Mouse (Mus musculus) liver, embryonic 11.5 days (tissue): ENCODE data around the gene Gm21992. TPM values are rescaled to one million over a fixed set of nuclear protein-coding genes. Genes with fewer than 3 reads are reported as not detected.
"Not testable (repeated sequence)": the region's sequence is repeated elsewhere in the genome, so short reads cannot be mapped to it uniquely, and the experiment has no call there.

Experiments
- ATAC-seq: fragments of 200-750 bp; cut with Nextera tagmentation; replicated peaks from 2 replicates; pipeline ENCODE4 v1.8.0; 2017; ENCODE audit warnings: moderate number of reproducible peaks, mild to moderate bottlenecking, moderate TSS enrichment, moderate library complexity; ENCODE audit not compliant: low FRiP score
- DNase-seq: peaks from one replicate; pipeline ENCODE4 v3.0.0-alpha.2; 2017; ENCODE audit warnings: low spot score
- H3K27ac ChIP-seq: fragments of 300-500 bp; sonication (generic); 2 replicates; pipeline ENCODE4 v1.5.1; 2014; ENCODE audit warnings: mild to moderate bottlenecking, low read depth, low read length, control low read depth
- H3K27me3 ChIP-seq: fragments of 300-500 bp; sonication (generic); replicated peaks from 2 replicates; pipeline ENCODE4 v1.6.1; 2014; ENCODE audit warnings: low read length, mixed read lengths; ENCODE audit not compliant: control insufficient read depth, insufficient read depth
- H3K36me3 ChIP-seq: fragments of 300-500 bp; sonication (generic); 2 replicates; pipeline ENCODE4 v1.6.1; 2014; ENCODE audit warnings: mild to moderate bottlenecking, low read length, moderate library complexity, mixed read lengths; ENCODE audit not compliant: control insufficient read depth, insufficient read depth
- H3K4me1 ChIP-seq: fragments of 300-500 bp; sonication (generic); replicated peaks from 2 replicates; pipeline ENCODE4 v1.6.1; 2014; ENCODE audit warnings: low read length, mixed read lengths; ENCODE audit not compliant: control insufficient read depth, insufficient read depth
- H3K4me2 ChIP-seq: fragments of 300-500 bp; sonication (generic); 2 replicates; pipeline ENCODE4 v1.6.1; 2014; ENCODE audit warnings: mild to moderate bottlenecking, control low read depth, moderate library complexity
- H3K4me3 ChIP-seq: fragments of 300-500 bp; sonication (generic); 2 replicates; pipeline ENCODE4 v1.5.1; 2014; ENCODE audit warnings: low read depth, low read length, control low read depth
- H3K9ac ChIP-seq: fragments of 300-500 bp; sonication (generic); 2 replicates; pipeline ENCODE4 v1.6.1; 2014; ENCODE audit warnings: low read depth, low read length, control low read depth
- H3K9me3 ChIP-seq: fragments of 300-500 bp; sonication (generic); 2 replicates; pipeline ENCODE4 v1.6.1; 2016; ENCODE audit warnings: low read length, inconsistent platforms, mixed read lengths; ENCODE audit not compliant: control insufficient read depth
- WGBS: fragments of 180-500 bp; shearing (Covaris S2); extraction: QIAGEN DNeasy Blood & Tissue Kit; methylation state at CpG from one replicate; pipeline ENCODE4 v1.1.7; 2014; 5-methylcytosine and 5-hydroxymethylcytosine counted together
- polyA plus RNA-seq: library from polyadenylated mRNA; unstranded; fragments of >200 nt; fragmentation: Nextera tagmentation; extraction: Ambion mirVana; gene quantifications from 2 replicates; pipeline ENCODE4 v1.2.1, GENCODE M21; 2014

The Gm21992 gene
- polyA plus RNA-seq, 1 experiment from 2014 or later, result 30.1 TPM

DNA sequence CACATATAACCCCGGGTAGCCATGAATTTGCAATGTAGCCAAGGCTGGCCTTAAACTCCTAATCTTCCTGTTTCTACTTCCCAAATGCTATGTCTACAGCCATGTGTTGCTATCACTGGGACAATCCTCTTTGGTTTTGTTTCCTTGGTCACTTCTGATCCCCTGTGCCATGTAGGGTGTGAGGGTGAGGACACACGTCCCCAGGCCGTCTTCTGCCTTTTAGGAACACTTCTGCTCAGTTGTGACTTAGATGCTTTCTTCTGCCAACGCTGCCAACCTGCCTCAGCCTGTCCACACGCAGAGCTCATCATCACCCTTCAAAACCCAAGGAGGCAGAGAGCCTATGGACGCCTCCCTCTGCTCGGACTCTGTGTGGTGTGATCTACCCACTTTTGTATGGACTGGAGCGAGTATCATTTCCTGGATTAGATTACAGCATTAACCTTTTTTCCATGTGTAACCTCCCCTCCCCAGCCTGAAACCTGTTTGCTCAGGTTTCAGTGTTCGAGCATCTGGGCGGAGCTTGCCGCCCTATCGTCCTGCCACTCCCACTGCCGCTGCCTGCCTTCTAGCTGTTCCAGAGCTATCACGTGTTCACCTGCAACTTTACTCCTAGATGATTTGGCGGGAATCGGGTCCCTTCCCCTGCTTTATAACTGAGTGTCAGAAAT, 17.2 kb upstream of the Gm21992 start:
- peaks cover 7% of the 10 kb centered on the region for H3K36me3 ChIP-seq
- 67% methylated on average over 16 of the region's 16 CpGs for WGBS
- H3K27ac ChIP-seq, result no peak overlapping the region
- no peak overlapping the region for H3K9ac ChIP-seq
- H3K4me2 ChIP-seq, result no peak overlapping the region
- no peaks in the 10 kb centered on the region for H3K27me3 ChIP-seq
- no peak overlapping the region for H3K4me3 ChIP-seq
- DNase-seq (no peak), ATAC-seq (no peak)
- H3K9me3 ChIP-seq, result no peaks in the 10 kb centered on the region
- no peaks in the 10 kb centered on the region for H3K4me1 ChIP-seq

DNA sequence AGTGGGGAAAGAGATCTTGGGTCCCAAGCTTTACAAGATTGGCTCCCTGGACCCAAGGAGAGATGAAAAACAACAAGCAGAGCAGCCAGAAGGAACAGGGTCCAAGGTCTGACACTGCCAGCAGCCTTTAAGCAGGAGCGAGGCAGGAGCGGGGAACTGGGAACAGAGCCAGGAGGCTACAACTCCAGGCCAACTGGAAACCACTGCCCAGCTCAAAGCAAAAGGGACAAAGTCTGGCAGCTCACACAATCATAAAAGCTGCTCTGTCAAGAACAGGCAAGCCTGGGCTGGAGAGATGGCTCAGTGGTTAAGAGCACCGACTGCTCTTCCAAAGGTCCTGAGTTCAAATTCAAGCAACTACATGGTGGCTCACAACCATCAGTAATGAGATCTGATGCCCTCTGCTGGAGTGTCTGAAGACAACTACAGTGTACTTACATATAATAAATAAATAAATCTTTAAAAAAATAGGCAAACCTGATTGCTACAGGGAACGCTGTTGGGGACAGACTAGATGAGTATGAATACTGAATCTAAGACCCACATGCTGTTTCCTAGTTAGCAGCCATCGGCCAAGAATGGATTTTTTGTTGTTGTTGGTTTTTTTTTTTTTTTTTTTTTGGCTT, 9.4 kb upstream of the Gm21992 start:
- Histone ChIP-seq H3K27ac (no peak overlapping the region), H3K27me3 (no peaks in the 10 kb centered on the region), H3K9ac (no peak overlapping the region), H3K36me3 (peaks cover 5% of the 10 kb centered on the region), H3K4me2 (no peak overlapping the region), H3K4me1 (no peaks in the 10 kb centered on the region), H3K4me3 (no peak overlapping the region), H3K9me3 (no peaks in the 10 kb centered on the region)
- WGBS, result 77% methylated on average over 5 of the region's 5 CpGs
- DNase-seq (no peak), ATAC-seq (no peak)

DNA sequence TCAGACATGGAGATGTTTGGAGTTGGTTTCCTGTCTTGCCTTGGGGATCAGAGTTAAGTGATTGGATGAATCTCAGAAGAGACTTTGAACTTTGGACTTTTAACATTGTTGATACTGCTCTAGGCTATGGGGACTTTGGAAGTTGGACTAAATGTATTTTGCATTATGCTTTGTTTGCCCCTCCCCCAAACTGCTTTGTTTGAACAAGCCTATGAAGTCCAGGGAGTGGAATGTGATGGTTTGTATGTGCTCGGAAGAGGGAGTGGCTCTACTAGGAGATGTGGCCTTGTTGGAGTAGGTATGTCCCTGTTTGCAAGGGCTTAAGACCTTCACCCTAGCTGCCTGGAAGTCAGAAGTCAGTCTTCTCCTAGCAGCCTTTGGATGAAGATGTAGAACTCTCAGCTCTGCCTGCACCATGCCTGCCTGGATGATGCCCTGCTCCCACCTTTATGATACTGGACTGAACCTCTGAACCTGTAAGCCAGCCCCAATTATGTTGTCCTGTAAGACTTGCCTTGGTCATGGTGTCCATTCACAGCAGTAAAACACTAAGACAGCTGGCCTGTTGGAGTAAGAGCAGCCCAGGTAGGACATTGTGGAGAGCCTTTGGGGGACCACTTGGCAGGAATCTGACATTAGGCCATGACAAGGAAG, 5.9 kb upstream of the Gm21992 start:
- ATAC-seq, result no peak
- no peaks in the 10 kb centered on the region for H3K27me3 ChIP-seq
- H3K4me3 ChIP-seq, result no peak overlapping the region
- no peaks in the 10 kb centered on the region for H3K36me3 ChIP-seq
- H3K9ac ChIP-seq, result no peak overlapping the region
- 0 out of 2 replicates have a peak, but pooled peaks cover 2% of the 10 kb centered on the region for H3K9me3 ChIP-seq
- DNase-seq, result no peak
- H3K4me1 ChIP-seq, result no peaks in the 10 kb centered on the region
- H3K27ac ChIP-seq, result no peak overlapping the region
- WGBS, result 63% methylated on average over 1 of the region's 1 CpGs
- no peak overlapping the region for H3K4me2 ChIP-seq

DNA sequence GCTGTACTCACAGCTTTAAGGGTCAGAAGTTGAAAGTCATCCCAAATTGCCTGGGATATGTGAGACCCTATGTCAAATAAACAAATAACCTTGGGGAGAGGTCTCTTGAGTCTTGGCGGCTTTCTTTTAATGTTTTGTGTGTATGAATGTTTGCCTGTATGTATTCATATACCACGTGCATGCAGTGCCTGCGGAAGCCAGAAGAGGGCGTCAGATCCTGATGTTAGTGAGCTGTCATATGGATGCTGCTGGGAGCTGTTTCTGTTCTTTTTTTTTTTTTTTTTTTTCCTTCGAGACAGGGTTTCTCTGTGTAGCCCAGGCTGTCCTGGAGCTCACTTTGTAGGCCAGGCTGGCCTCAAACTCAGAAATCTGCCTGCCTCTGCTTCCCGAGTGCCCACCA, 1.6 kb upstream of the Gm21992 start:
- no peak overlapping the region for H3K4me3 ChIP-seq
- no peak for DNase-seq
- H3K9me3 ChIP-seq, result 0 out of 2 replicates have a peak, but pooled peaks cover 2% of the 10 kb centered on the region
- no peaks in the 10 kb centered on the region for H3K36me3 ChIP-seq
- WGBS, result 74% methylated on average over 6 of the region's 6 CpGs
- no peak overlapping the region for H3K27ac ChIP-seq
- H3K9ac ChIP-seq, result no peak overlapping the region
- no peak overlapping the region for H3K4me2 ChIP-seq
- H3K27me3 ChIP-seq, result no peaks in the 10 kb centered on the region
- ATAC-seq, result no peak
- peaks cover 16% of the 10 kb centered on the region for H3K4me1 ChIP-seq

DNA sequence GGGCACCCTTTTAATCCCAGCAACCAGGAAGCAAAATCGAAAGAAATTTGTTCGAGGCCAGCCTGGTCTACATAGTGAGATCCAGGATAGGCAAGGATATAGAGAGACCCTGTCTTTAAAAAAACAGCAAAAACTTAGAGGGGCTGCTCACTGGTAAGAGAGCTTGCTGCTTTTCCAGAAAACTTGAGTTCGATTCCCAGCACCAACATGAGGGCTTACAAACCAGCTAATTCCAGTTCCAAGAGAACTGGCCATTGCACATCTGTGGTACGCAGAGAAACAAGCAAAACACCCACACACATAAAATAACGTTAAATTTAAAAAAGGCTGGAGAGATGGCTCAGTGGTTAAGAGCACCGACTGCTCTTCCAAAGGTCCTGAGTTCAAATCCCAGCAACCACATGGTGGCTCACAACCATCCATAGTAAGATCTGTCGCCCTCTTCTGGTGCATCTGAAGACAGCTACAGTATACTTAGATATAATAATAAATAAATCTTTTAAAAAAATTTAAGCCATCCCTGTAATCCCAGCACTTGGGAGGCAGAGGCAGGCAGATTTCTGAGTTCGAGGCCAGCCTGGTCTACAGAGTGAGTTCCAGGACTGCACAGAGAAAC, 1.0 kb upstream of the Gm21992 start:
- WGBS, result 71% methylated on average over 8 of the region's 8 CpGs
- ATAC-seq, H3K36me3 ChIP-seq, H3K9me3 ChIP-seq, DNase-seq, H3K27me3 ChIP-seq: not testable (repeated sequence)
- Histone ChIP-seq H3K4me1 (peaks cover 19% of the 10 kb centered on the region), H3K9ac (peak overlapping the region; percentile 74), H3K27ac (peak overlapping the region; percentile 75), H3K4me2 (peak overlapping the region; percentile 71), H3K4me3 (peak overlapping the region; percentile 93)

DNA sequence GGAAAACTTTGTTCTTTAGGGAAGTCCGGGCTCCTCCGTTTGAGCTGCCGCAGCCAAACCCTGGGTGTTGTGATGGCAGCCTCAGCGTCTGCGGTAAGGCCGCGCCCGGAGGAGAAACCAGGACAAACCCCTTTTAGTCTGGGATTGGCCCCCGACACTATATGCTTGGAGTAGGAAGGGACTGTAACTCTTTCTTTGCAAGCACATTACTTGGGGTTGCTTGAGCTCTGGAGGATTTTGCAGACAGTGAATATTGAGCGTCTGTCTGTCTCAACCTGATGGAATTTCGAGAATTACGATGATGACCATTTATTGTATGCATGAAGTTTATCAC, 464 bp upstream of the Gm21992 start:
- Histone ChIP-seq H3K9me3 (0 out of 2 replicates have a peak, but pooled peaks cover 2% of the 10 kb centered on the region), H3K27ac (peak overlapping the region; percentile 75), H3K4me2 (peak overlapping the region; percentile 71), H3K36me3 (no peaks in the 10 kb centered on the region), H3K27me3 (no peaks in the 10 kb centered on the region), H3K4me1 (peaks cover 21% of the 10 kb centered on the region), H3K9ac (peak overlapping the region; percentile 74), H3K4me3 (peak overlapping the region; percentile 93)
- WGBS, result 5% methylated on average over 12 of the region's 12 CpGs
- ATAC-seq (peak; percentile 47), DNase-seq (no peak)

DNA sequence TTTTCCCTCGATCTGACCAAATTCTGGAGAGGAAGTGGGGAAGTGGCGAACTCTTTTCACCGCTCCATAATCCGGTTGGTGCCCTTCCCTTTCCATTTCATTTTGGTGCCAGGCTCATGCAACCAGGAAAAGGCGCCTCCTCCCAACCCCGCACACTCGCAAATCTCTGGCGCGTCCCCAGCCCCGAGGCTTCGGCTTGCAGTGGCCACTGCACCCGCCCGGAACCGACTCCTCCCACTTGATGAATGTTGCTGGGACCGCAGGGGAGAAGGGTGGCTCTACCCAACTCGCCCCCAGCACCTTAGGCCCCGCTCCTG, 708 bp downstream of the Gm21992 start:
- under 1% methylated on average over 17 of the region's 17 CpGs for WGBS
- H3K4me1 ChIP-seq, result peaks cover 21% of the 10 kb centered on the region
- H3K27me3 ChIP-seq, result no peaks in the 10 kb centered on the region
- peak overlapping the region; percentile 95 for H3K27ac ChIP-seq
- H3K4me3 ChIP-seq, result peak overlapping the region; percentile 93
- DNase-seq, result no peak
- H3K36me3 ChIP-seq, result peaks cover 4% of the 10 kb centered on the region; the same call in 1 of the 2 replicates
- H3K9me3 ChIP-seq, result 0 out of 2 replicates have a peak, but pooled peaks cover 2% of the 10 kb centered on the region
- H3K9ac ChIP-seq, result peak overlapping the region; percentile 94
- H3K4me2 ChIP-seq, result peak overlapping the region; percentile 98
- no peak for ATAC-seq

DNA sequence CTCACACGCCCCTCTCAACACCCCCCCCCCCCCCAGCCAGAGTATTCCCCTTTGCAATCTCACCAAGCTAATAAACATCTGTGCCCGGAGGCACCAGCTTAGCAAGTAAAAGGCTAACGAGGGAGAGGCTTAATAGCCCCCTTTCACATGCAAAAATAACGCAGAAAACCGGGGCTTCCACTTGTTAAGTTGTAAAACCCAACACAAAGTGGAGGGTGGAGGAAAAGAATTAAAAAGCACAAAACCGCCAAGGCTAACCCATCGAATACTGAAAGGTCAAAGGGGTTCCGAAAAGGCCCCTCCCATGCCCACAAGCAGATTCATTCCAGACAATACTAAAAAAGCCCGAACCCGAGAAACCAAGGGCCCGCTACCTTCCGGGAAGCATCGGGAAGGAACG, 1.1 kb downstream of the Gm21992 start:
- Histone ChIP-seq H3K9ac (peak overlapping the region; percentile 94), H3K4me3 (peak overlapping the region; percentile 93), H3K4me1 (peaks cover 21% of the 10 kb centered on the region), H3K36me3 (peaks cover 4% of the 10 kb centered on the region; the same call in 1 of the 2 replicates), H3K27me3 (no peaks in the 10 kb centered on the region), H3K9me3 (no peaks in the 10 kb centered on the region), H3K4me2 (peak overlapping the region; percentile 98), H3K27ac (no peak overlapping the region)
- DNase-seq (no peak), ATAC-seq (no peak)
- WGBS, result under 1% methylated on average over 14 of the region's 14 CpGs
